ENCODE assay signal across 8 mouse cellular contexts in genomic region chr12:29627956-29628750, GRCm38 (mm10).
A peak's percentile ranks its signal among the peaks of the same experiment; 100 is the strongest.
DNase-seq lines count a peak whose midpoint lies in the region; ATAC-seq lines count a peak whose summit lies in the region.

No protein-coding gene starts in this region.

- no peak overlapping the region for H3K4me3 ChIP-seq in forebrain, embryonic 14.5 days (ENCODE audit: low read depth, low read length)
- H3K4me3 ChIP-seq in neural tube, embryonic 15.5 days (replicated peaks), result no peak overlapping the region

- H3K27me3 ChIP-seq in forebrain, embryonic 14.5 days (replicated peaks; ENCODE audit: control insufficient read depth, insufficient read depth, low read length), result no peaks in the 10 kb centered on the region
- no peaks in the 10 kb centered on the region for H3K27me3 ChIP-seq in neural tube, embryonic 15.5 days (replicated peaks)

- no peak overlapping the region for H3K4me2 ChIP-seq in forebrain, embryonic 14.5 days (ENCODE audit: low read length)
- no peak overlapping the region for H3K4me2 ChIP-seq in neural tube, embryonic 15.5 days

- no peaks in the 10 kb centered on the region for H3K36me3 ChIP-seq in forebrain, embryonic 14.5 days (ENCODE audit: control insufficient read depth, insufficient read depth, low read length)
- no peaks in the 10 kb centered on the region for H3K36me3 ChIP-seq in neural tube, embryonic 15.5 days

- peak; percentile 53 for DNase-seq in left cerebral cortex, postnatal 4 days
- no peak for DNase-seq in left cerebral cortex, adult 18-20 months (ENCODE audit: low spot score in 2 of 2)
- peak; percentile 12 to 26 for DNase-seq in adrenal gland, postnatal 36 days
- peak; percentile 49 for DNase-seq in forebrain, embryonic 14.5 days (ENCODE audit: low spot score)
- DNase-seq in left cerebral cortex, adult 9 months (ENCODE audit: low spot score in 2 of 2), result no peak
- no peak for DNase-seq in spleen, postnatal 14 days (ENCODE audit: low spot score in 2 of 2)
- DNase-seq in spleen, adult 12 weeks (ENCODE audit: low spot score), result no peak

- no peak overlapping the region for H3K9ac ChIP-seq in forebrain, embryonic 14.5 days (ENCODE audit: low read length)
- H3K9ac ChIP-seq in neural tube, embryonic 15.5 days (replicated peaks), result no peak overlapping the region

- 0 out of 2 replicates have a peak, but pooled peaks have one; percentile 16 for ATAC-seq in forebrain, embryonic 14.5 days
- ATAC-seq in neural tube, embryonic 15.5 days (ENCODE audit: low FRiP score), result no peak

- 65% methylated on average over 15 of the region's 15 CpGs for WGBS in forebrain, embryonic 14.5 days
- WGBS in neural tube, embryonic 15.5 days, result 62% methylated on average over 15 of the region's 15 CpGs

- intact Hi-C loops in left cerebral cortex, postnatal 4 days (cut with DNase I), result no loop called here

- no peak overlapping the region for H3K27ac ChIP-seq in forebrain, embryonic 14.5 days (ENCODE audit: low read depth, low read length)
- H3K27ac ChIP-seq in neural tube, embryonic 15.5 days (replicated peaks), result peak overlapping the region; percentile 56

- H3K9me3 ChIP-seq in forebrain, embryonic 14.5 days (replicated peaks; ENCODE audit: control insufficient read depth, low read length), result no peaks in the 10 kb centered on the region
- H3K9me3 ChIP-seq in neural tube, embryonic 15.5 days (replicated peaks), result no peaks in the 10 kb centered on the region

- H3K4me1 ChIP-seq in forebrain, embryonic 14.5 days (ENCODE audit: control insufficient read depth, insufficient read depth, low read length), result peaks cover 15% of the 10 kb centered on the region
- H3K4me1 ChIP-seq in neural tube, embryonic 15.5 days, result peaks cover 29% of the 10 kb centered on the region

Comparison
In these comparisons a context has a peak if more than half of its experiments do, and no peak if none do; other contexts are left out.
1. DNase-seq: peak in left cerebral cortex, postnatal 4 days (single experiment), adrenal gland, postnatal 36 days (2 of 2) and forebrain, embryonic 14.5 days (single experiment); none in left cerebral cortex, adult 18-20 months (0 of 2), left cerebral cortex, adult 9 months (0 of 2), spleen, postnatal 14 days (0 of 2) and spleen, adult 12 weeks (single experiment).